Mouse (Mus musculus) forebrain, embryonic 16.5 days (tissue): Measurements from ENCODE around the gene Klf1. TPM values are rescaled to one million over a fixed set of nuclear protein-coding genes. Genes with fewer than 3 reads are reported as not detected.

Experiments
- ATAC-seq: fragments of 200-750 bp; cut with Nextera tagmentation; 2 replicates; pipeline ENCODE4 v1.8.0; 2017; ENCODE audit warnings: mild to moderate bottlenecking, moderate library complexity
- H3K27ac ChIP-seq: fragments of 300-500 bp; sonication (generic); 2 replicates; pipeline ENCODE4 v1.5.1; 2014; ENCODE audit warnings: low read length, control low read depth
- H3K27me3 ChIP-seq: fragments of 300-500 bp; sonication (generic); replicated peaks from 2 replicates; pipeline ENCODE4 v1.6.1; 2014; ENCODE audit warnings: low read length; ENCODE audit not compliant: control insufficient read depth, insufficient read depth
- H3K36me3 ChIP-seq: fragments of 300-500 bp; sonication (generic); 2 replicates; pipeline ENCODE4 v1.6.1; 2014; ENCODE audit not compliant: control insufficient read depth, insufficient read depth
- H3K4me1 ChIP-seq: fragments of 300-500 bp; sonication (generic); replicated peaks from 2 replicates; pipeline ENCODE4 v1.6.1; 2014; ENCODE audit warnings: low read length; ENCODE audit not compliant: control insufficient read depth, insufficient read depth
- H3K4me2 ChIP-seq: fragments of 300-500 bp; sonication (generic); 2 replicates; pipeline ENCODE4 v1.6.1; 2014; ENCODE audit warnings: mild to moderate bottlenecking, low read length, control low read depth
- H3K4me3 ChIP-seq: fragments of 300-500 bp; sonication (generic); replicated peaks from 2 replicates; pipeline ENCODE4 v1.5.1; 2014; ENCODE audit warnings: mild to moderate bottlenecking, low read length, control low read depth
- H3K9ac ChIP-seq: fragments of 300-500 bp; sonication (generic); replicated peaks from 2 replicates; pipeline ENCODE4 v1.6.1; 2014; ENCODE audit warnings: low read depth, low read length, control low read depth
- H3K9me3 ChIP-seq: fragments of 300-500 bp; sonication (generic); 2 replicates; pipeline ENCODE4 v1.6.1; 2016; ENCODE audit warnings: low read length; ENCODE audit not compliant: control insufficient read depth
- WGBS: fragments of 180-500 bp; shearing (Covaris S2); extraction: QIAGEN DNeasy Blood & Tissue Kit; methylation state at CpG from one replicate; pipeline ENCODE4 v1.1.7; 2014; 5-methylcytosine and 5-hydroxymethylcytosine counted together
- polyA plus RNA-seq: library from polyadenylated mRNA; unstranded; fragments of >200 nt; fragmentation: Nextera tagmentation; extraction: Ambion mirVana; gene quantifications from 2 replicates; pipeline ENCODE4 v1.2.1, GENCODE M21; 2015

Klf1 gene
- polyA plus RNA-seq, 1 experiment from 2014 or later, result 0.85 TPM

- peaks cover 9% of the 10 kb centered on the region for H3K4me1 ChIP-seq
- H3K4me3 ChIP-seq, result no peak overlapping the region
- H3K9me3 ChIP-seq, result no peaks in the 10 kb centered on the region
- no peaks in the 10 kb centered on the region for H3K27me3 ChIP-seq
- no peak overlapping the region for H3K9ac ChIP-seq
- no peak overlapping the region for H3K27ac ChIP-seq
- no peak for ATAC-seq
- H3K4me2 ChIP-seq, result no peak overlapping the region
- 76% methylated on average over 7 of the region's 7 CpGs for WGBS
- peaks cover 33% of the 10 kb centered on the region for H3K36me3 ChIP-seq
Observed at GRCm38 (mm10) chr8:84925557-84925956, 23.8 kb downstream of the Klf1 start.

- Histone ChIP-seq H3K9ac (no peak overlapping the region), H3K27me3 (no peaks in the 10 kb centered on the region), H3K4me3 (no peak overlapping the region), H3K27ac (no peak overlapping the region), H3K36me3 (peaks cover 15% of the 10 kb centered on the region), H3K4me1 (peaks cover 9% of the 10 kb centered on the region), H3K4me2 (no peak overlapping the region), H3K9me3 (no peaks in the 10 kb centered on the region)
- ATAC-seq, result no peak
- 97% methylated on average over 1 of the region's 1 CpGs for WGBS
Observed at GRCm38 (mm10) chr8:84927513-84927912, 25.8 kb downstream of the Klf1 start.

GRCm38 (mm10) chr8:84928456-84929306, 27.0 kb downstream of the Klf1 start:
- H3K27ac ChIP-seq, result no peak overlapping the region
- peak overlapping the region; percentile 30; the same call in 1 of the 2 replicates for H3K9ac ChIP-seq
- peaks cover 11% of the 10 kb centered on the region for H3K4me1 ChIP-seq
- H3K36me3 ChIP-seq, result peaks cover 13% of the 10 kb centered on the region
- H3K4me3 ChIP-seq, result peak overlapping the region; percentile 35
- H3K27me3 ChIP-seq, result no peaks in the 10 kb centered on the region
- peak; percentile 76 for ATAC-seq
- H3K9me3 ChIP-seq, result no peaks in the 10 kb centered on the region
- H3K4me2 ChIP-seq, result peak overlapping the region; percentile 55
- WGBS, result 2% methylated on average over 51 of the region's 52 CpGs

- Histone ChIP-seq H3K4me1 (peaks cover 30% of the 10 kb centered on the region), H3K27ac (no peak overlapping the region), H3K9ac (no peak overlapping the region), H3K27me3 (no peaks in the 10 kb centered on the region), H3K4me3 (no peak overlapping the region), H3K4me2 (no peak overlapping the region), H3K9me3 (no peaks in the 10 kb centered on the region), H3K36me3 (peaks cover 3% of the 10 kb centered on the region)
- no peak for ATAC-seq
- WGBS, result 95% methylated on average over 13 of the region's 13 CpGs
Observed at GRCm38 (mm10) chr8:84930582-84930981, 28.9 kb downstream of the Klf1 start.

GRCm38 (mm10) chr8:84933767-84934559, 32.2 kb downstream of the Klf1 start:
- peak overlapping the region; percentile 83 for H3K4me3 ChIP-seq
- no peaks in the 10 kb centered on the region for H3K36me3 ChIP-seq
- H3K27ac ChIP-seq, result no peak overlapping the region
- WGBS, result 87% methylated on average over 16 of the region's 16 CpGs
- peaks cover 35% of the 10 kb centered on the region for H3K4me1 ChIP-seq
- no peak overlapping the region for H3K9ac ChIP-seq
- H3K4me2 ChIP-seq, result peak overlapping the region; percentile 85
- no peaks in the 10 kb centered on the region for H3K27me3 ChIP-seq
- no peaks in the 10 kb centered on the region for H3K9me3 ChIP-seq
- ATAC-seq, result no peak

GRCm38 (mm10) chr8:84934860-84935259, 33.1 kb downstream of the Klf1 start:
- H3K9me3 ChIP-seq, result no peaks in the 10 kb centered on the region
- no peaks in the 10 kb centered on the region for H3K27me3 ChIP-seq
- no peak overlapping the region for H3K27ac ChIP-seq
- no peaks in the 10 kb centered on the region for H3K36me3 ChIP-seq
- peaks cover 31% of the 10 kb centered on the region for H3K4me1 ChIP-seq
- peak overlapping the region; percentile 83 for H3K4me3 ChIP-seq
- WGBS, result under 1% methylated on average over 15 of the region's 15 CpGs
- peak overlapping the region; percentile 93; the same call in 1 of the 2 replicates for H3K9ac ChIP-seq
- H3K4me2 ChIP-seq, result peak overlapping the region; percentile 85
- peak; percentile 58 for ATAC-seq

- Histone ChIP-seq H3K36me3 (no peaks in the 10 kb centered on the region), H3K4me1 (peaks cover 31% of the 10 kb centered on the region), H3K4me3 (peak overlapping the region; percentile 83), H3K27ac (peak overlapping the region; percentile 24; the same call in 1 of the 2 replicates), H3K4me2 (peak overlapping the region; percentile 85), H3K27me3 (no peaks in the 10 kb centered on the region), H3K9ac (peak overlapping the region; percentile 93), H3K9me3 (no peaks in the 10 kb centered on the region)
- no peak for ATAC-seq
- WGBS, result 14% methylated on average over 14 of the region's 14 CpGs
Observed at GRCm38 (mm10) chr8:84935489-84935888, 33.8 kb downstream of the Klf1 start.

GRCm38 (mm10) chr8:84936041-84936961, 34.6 kb downstream of the Klf1 start:
- H3K27me3 ChIP-seq, result no peaks in the 10 kb centered on the region
- H3K4me2 ChIP-seq, result peak overlapping the region; percentile 85
- peak overlapping the region; percentile 93 for H3K9ac ChIP-seq
- H3K4me1 ChIP-seq, result peaks cover 31% of the 10 kb centered on the region
- peak overlapping the region; percentile 83 for H3K4me3 ChIP-seq
- WGBS, result 11% methylated on average over 23 of the region's 23 CpGs
- ATAC-seq, result peak; percentile 44
- no peaks in the 10 kb centered on the region for H3K9me3 ChIP-seq
- H3K36me3 ChIP-seq, result no peaks in the 10 kb centered on the region
- H3K27ac ChIP-seq, result peak overlapping the region; percentile 87
